Mouse (Mus musculus) liver, embryonic 15.5 days (tissue): ENCODE results near the gene Cul5. TPM values are rescaled to one million over a fixed set of nuclear protein-coding genes. Genes with fewer than 3 reads are reported as not detected.
A peak's percentile ranks its signal among the peaks of the same experiment; 100 is the strongest.

ENCODE experiments used
- ATAC-seq: fragments of 200-750 bp; cut with Nextera tagmentation; 2 replicates; pipeline ENCODE4 v1.8.0; 2017; ENCODE audit warnings: moderate number of reproducible peaks, mild to moderate bottlenecking, moderate library complexity; ENCODE audit not compliant: insufficient read depth
- H3K27ac ChIP-seq: fragments of 300-500 bp; sonication (generic); replicated peaks from 2 replicates; pipeline ENCODE4 v1.5.1; 2015; ENCODE audit warnings: mild to moderate bottlenecking, inconsistent platforms
- H3K27me3 ChIP-seq: fragments of 300-500 bp; sonication (generic); 2 replicates; pipeline ENCODE4 v1.6.1; 2015; ENCODE audit warnings: mild to moderate bottlenecking, inconsistent platforms
- H3K36me3 ChIP-seq: fragments of 300-500 bp; sonication (generic); replicated peaks from 2 replicates; pipeline ENCODE4 v1.6.1; 2015; ENCODE audit warnings: moderate library complexity, mild to moderate bottlenecking, inconsistent platforms
- H3K4me1 ChIP-seq: fragments of 300-500 bp; sonication (generic); replicated peaks from 2 replicates; pipeline ENCODE4 v1.6.1; 2015; ENCODE audit warnings: inconsistent platforms
- H3K4me2 ChIP-seq: fragments of 300-500 bp; sonication (generic); 2 replicates; pipeline ENCODE4 v1.6.1; 2015; ENCODE audit warnings: moderate library complexity, mild to moderate bottlenecking, inconsistent platforms
- H3K4me3 ChIP-seq: fragments of 300-500 bp; sonication (generic); replicated peaks from 2 replicates; pipeline ENCODE4 v1.5.1; 2015; ENCODE audit warnings: mild to moderate bottlenecking, inconsistent platforms
- H3K9ac ChIP-seq: fragments of 300-500 bp; sonication (generic); 2 replicates; pipeline ENCODE4 v1.6.1; 2015; ENCODE audit warnings: moderate library complexity, mild to moderate bottlenecking, inconsistent platforms
- H3K9me3 ChIP-seq: fragments of 300-500 bp; sonication (generic); replicated peaks from 2 replicates; pipeline ENCODE4 v1.6.1; 2016; ENCODE audit warnings: inconsistent platforms
- WGBS: fragments of 180-500 bp; shearing (Covaris S2); methylation state at CpG from one replicate; pipeline ENCODE4 v1.1.7; 2015; ENCODE audit warnings: mixed read lengths; ENCODE audit not compliant: insufficient replicate concordance; 5-methylcytosine and 5-hydroxymethylcytosine counted together
- polyA plus RNA-seq: library from polyadenylated mRNA; unstranded; fragments of >200 nt; fragmentation: Nextera tagmentation; extraction: Ambion mirVana; gene quantifications from 2 replicates; pipeline ENCODE4 v1.2.1, GENCODE M21; 2015

The Cul5 gene
- polyA plus RNA-seq, 1 experiment from 2014 or later, result 11.6 TPM

GRCm38 (mm10) chr9:53667020-53667669, 2.7 kb downstream of the Cul5 start:
- Histone ChIP-seq H3K27me3 (no peaks in the 10 kb centered on the region), H3K36me3 (0 out of 2 replicates have a peak, but pooled peaks cover 3% of the 10 kb centered on the region), H3K9me3 (no peaks in the 10 kb centered on the region), H3K27ac (peak overlapping the region; percentile 92), H3K4me1 (peaks cover 36% of the 10 kb centered on the region), H3K4me2 (peak overlapping the region; percentile 92), H3K4me3 (peak overlapping the region; percentile 94), H3K9ac (peak overlapping the region; percentile 95)
- under 1% methylated on average over 74 of the region's 74 CpGs for WGBS
- ATAC-seq, result peak; percentile 97

- no peak; the same call in 1 of the 2 replicates for ATAC-seq
- WGBS, result under 1% methylated on average over 28 of the region's 28 CpGs
- Histone ChIP-seq H3K27me3 (no peaks in the 10 kb centered on the region), H3K4me1 (peaks cover 39% of the 10 kb centered on the region), H3K9ac (peak overlapping the region; percentile 95), H3K4me3 (peak overlapping the region; percentile 94), H3K4me2 (peak overlapping the region; percentile 92), H3K36me3 (0 out of 2 replicates have a peak, but pooled peaks cover 3% of the 10 kb centered on the region), H3K27ac (peak overlapping the region; percentile 92), H3K9me3 (no peaks in the 10 kb centered on the region)
These were observed 3.2 kb downstream of the Cul5 start for GRCm38 (mm10) chr9:53666665-53667019.

- Histone ChIP-seq H3K4me2 (peak overlapping the region; percentile 92; the same call in 1 of the 2 replicates), H3K27ac (no peak overlapping the region), H3K4me3 (peak overlapping the region; percentile 94; the same call in 1 of the 2 replicates), H3K4me1 (peaks cover 43% of the 10 kb centered on the region), H3K9ac (no peak overlapping the region), H3K9me3 (no peaks in the 10 kb centered on the region), H3K27me3 (no peaks in the 10 kb centered on the region), H3K36me3 (0 out of 2 replicates have a peak, but pooled peaks cover 3% of the 10 kb centered on the region)
- no peak for ATAC-seq
These were observed 4.4 kb downstream of the Cul5 start for GRCm38 (mm10) chr9:53665428-53665827.

- ATAC-seq, result no peak
- Histone ChIP-seq H3K9ac (no peak overlapping the region), H3K4me1 (peaks cover 38% of the 10 kb centered on the region), H3K27ac (no peak overlapping the region), H3K36me3 (0 out of 2 replicates have a peak, but pooled peaks cover 3% of the 10 kb centered on the region), H3K4me3 (no peak overlapping the region), H3K4me2 (no peak overlapping the region), H3K27me3 (no peaks in the 10 kb centered on the region), H3K9me3 (no peaks in the 10 kb centered on the region)
- 81% methylated on average over 2 of the region's 2 CpGs for WGBS
These were observed 5.0 kb downstream of the Cul5 start for GRCm38 (mm10) chr9:53664819-53665218.

- ATAC-seq, result no peak
- H3K36me3 ChIP-seq, result peaks cover 42% of the 10 kb centered on the region
- H3K9me3 ChIP-seq, result no peaks in the 10 kb centered on the region
- H3K27me3 ChIP-seq, result no peaks in the 10 kb centered on the region
- no peak overlapping the region for H3K27ac ChIP-seq
- H3K4me2 ChIP-seq, result no peak overlapping the region
- H3K4me1 ChIP-seq, result no peaks in the 10 kb centered on the region
- WGBS, result 85% methylated on average over 6 of the region's 6 CpGs
- H3K9ac ChIP-seq, result no peak overlapping the region
- H3K4me3 ChIP-seq, result no peak overlapping the region
These were observed 35.0 kb downstream of the Cul5 start for GRCm38 (mm10) chr9:53634796-53635195.

GRCm38 (mm10) chr9:53615246-53615645, 54.6 kb downstream of the Cul5 start:
- no peaks in the 10 kb centered on the region for H3K9me3 ChIP-seq
- H3K4me1 ChIP-seq, result peaks cover 8% of the 10 kb centered on the region; the same call in 1 of the 2 replicates
- no peak overlapping the region for H3K9ac ChIP-seq
- H3K4me2 ChIP-seq, result no peak overlapping the region
- H3K27me3 ChIP-seq, result no peaks in the 10 kb centered on the region
- WGBS, result 66% methylated on average over 8 of the region's 8 CpGs
- H3K36me3 ChIP-seq, result peaks cover 35% of the 10 kb centered on the region
- H3K4me3 ChIP-seq, result no peak overlapping the region
- H3K27ac ChIP-seq, result no peak overlapping the region
- no peak for ATAC-seq

- Histone ChIP-seq H3K27me3 (no peaks in the 10 kb centered on the region), H3K4me3 (no peak overlapping the region), H3K27ac (no peak overlapping the region), H3K36me3 (peaks cover 27% of the 10 kb centered on the region), H3K4me1 (peaks cover 18% of the 10 kb centered on the region), H3K9me3 (no peaks in the 10 kb centered on the region), H3K9ac (no peak overlapping the region), H3K4me2 (no peak overlapping the region)
- ATAC-seq, result no peak
- WGBS, result 67% methylated on average over 4 of the region's 4 CpGs
These were observed 55.5 kb downstream of the Cul5 start for GRCm38 (mm10) chr9:53614286-53614685.

GRCm38 (mm10) chr9:53609968-53610781, 59.6 kb downstream of the Cul5 start, which contains the start of gene Acat1:
Gene Acat1 (minus strand): TSS chr9:53610382.
- Histone ChIP-seq H3K9ac (peak within 1 kb of the TSS; percentile 80), H3K4me3 (peak within 1 kb of the TSS; percentile 72), H3K27ac (peak within 1 kb of the TSS; percentile 74), H3K36me3 (peaks cover 2% of the 10 kb centered on the region; the same call in 1 of the 2 replicates), H3K4me1 (peaks cover 31% of the 10 kb centered on the region), H3K9me3 (no peaks in the 10 kb centered on the region), H3K4me2 (peak within 1 kb of the TSS; percentile 96), H3K27me3 (no peaks in the 10 kb centered on the region)
- WGBS, result 4% methylated on average over 52 of the region's 52 CpGs
- peak; percentile 98 for ATAC-seq

GRCm38 (mm10) chr9:53609306-53609967, 60.4 kb downstream of the Cul5 start:
- Histone ChIP-seq H3K4me3 (peak overlapping the region; percentile 72), H3K27ac (peak overlapping the region; percentile 74), H3K36me3 (no peaks in the 10 kb centered on the region), H3K27me3 (no peaks in the 10 kb centered on the region), H3K4me2 (peak overlapping the region; percentile 96), H3K4me1 (peaks cover 39% of the 10 kb centered on the region), H3K9me3 (no peaks in the 10 kb centered on the region), H3K9ac (peak overlapping the region; percentile 80)
- no peak for ATAC-seq
- 60% methylated on average over 12 of the region's 12 CpGs for WGBS

- no peaks in the 10 kb centered on the region for H3K27me3 ChIP-seq
- no peak overlapping the region for H3K27ac ChIP-seq
- H3K9ac ChIP-seq, result no peak overlapping the region
- H3K4me3 ChIP-seq, result peak overlapping the region; percentile 72; the same call in 1 of the 2 replicates
- ATAC-seq, result no peak
- peaks cover 47% of the 10 kb centered on the region for H3K4me1 ChIP-seq
- WGBS, result 71% methylated on average over 4 of the region's 4 CpGs
- no peaks in the 10 kb centered on the region for H3K9me3 ChIP-seq
- H3K36me3 ChIP-seq, result no peaks in the 10 kb centered on the region
- peak overlapping the region; percentile 96; the same call in 1 of the 2 replicates for H3K4me2 ChIP-seq
These were observed 62.0 kb downstream of the Cul5 start for GRCm38 (mm10) chr9:53607816-53608215.

- 78% methylated on average over 3 of the region's 3 CpGs for WGBS
- Histone ChIP-seq H3K4me2 (no peak overlapping the region), H3K36me3 (no peaks in the 10 kb centered on the region), H3K9me3 (no peaks in the 10 kb centered on the region), H3K27me3 (no peaks in the 10 kb centered on the region), H3K4me3 (no peak overlapping the region), H3K9ac (no peak overlapping the region), H3K27ac (peak overlapping the region; percentile 10; the same call in 1 of the 2 replicates), H3K4me1 (peaks cover 47% of the 10 kb centered on the region)
- no peak for ATAC-seq
These were observed 62.6 kb downstream of the Cul5 start for GRCm38 (mm10) chr9:53607192-53607591.
